Mouse (Mus musculus) kidney, adult 2 months (tissue): ENCODE data around the gene Zfr2. TPM values are rescaled to one million over a fixed set of nuclear protein-coding genes. Genes with fewer than 3 reads are reported as not detected.

ENCODE experiments used
- DNase-seq: peaks from one replicate; pipeline ENCODE4 v3.0.0; 2021
- H3K27ac ChIP-seq: fragments of 200-500 bp; 2 replicates; pipeline ENCODE4 v1.5.1; 2012; ENCODE audit warnings: low read depth, low read length, control low read depth, inconsistent platforms; ENCODE audit not compliant: insufficient read depth
- H3K27me3 ChIP-seq: fragments of 200-500 bp; replicated peaks from 2 replicates; pipeline ENCODE4 v1.6.1; 2012; ENCODE audit warnings: mild to moderate bottlenecking, moderate library complexity, low read length, inconsistent platforms; ENCODE audit not compliant: control insufficient read depth, insufficient read depth
- H3K36me3 ChIP-seq: fragments of 200-500 bp; 2 replicates; pipeline ENCODE4 v1.6.1; 2012; ENCODE audit warnings: mild to moderate bottlenecking, moderate library complexity, low read length, inconsistent platforms; ENCODE audit not compliant: control insufficient read depth, insufficient read depth
- H3K4me1 ChIP-seq: fragments of 200-500 bp; 2 replicates; pipeline ENCODE4 v1.6.1; 2011; ENCODE audit warnings: low read length; ENCODE audit not compliant: control insufficient read depth, insufficient read depth
- H3K4me3 ChIP-seq: fragments of 200-500 bp; 2 replicates; pipeline ENCODE4 v1.5.1; 2011; ENCODE audit warnings: mild to moderate bottlenecking, low read depth, low read length, control low read depth; ENCODE audit not compliant: insufficient read depth
- CTCF ChIP-seq: fragments of 200-500 bp; conservative IDR thresholded peaks from 2 replicates; pipeline ENCODE4 v1.5.1; 2011; ENCODE audit warnings: low read depth, mild to moderate bottlenecking, control low read depth, low read length, moderate library complexity, mixed read lengths; ENCODE audit not compliant: insufficient read depth, insufficient read length
- POLR2A ChIP-seq: fragments of 200-500 bp; IDR thresholded peaks from one replicate; pipeline ENCODE4 v1.6.1; 2011; ENCODE audit warnings: low read depth, low read length, control low read depth
- WGBS: fragments of 180-500 bp; shearing (Covaris S2); methylation state at CpG from one replicate; pipeline ENCODE4 v1.1.7; 2018; 5-methylcytosine and 5-hydroxymethylcytosine counted together
- polyA plus RNA-seq: library from polyadenylated mRNA; depleted of rRNA; stranded (reverse); fragments of >200 nt; gene quantifications from 2 replicates; pipeline ENCODE4 v1.2.3, GENCODE M21; 2012

The Zfr2 gene
- polyA plus RNA-seq, 1 experiment, result 4.6 TPM

DNA sequence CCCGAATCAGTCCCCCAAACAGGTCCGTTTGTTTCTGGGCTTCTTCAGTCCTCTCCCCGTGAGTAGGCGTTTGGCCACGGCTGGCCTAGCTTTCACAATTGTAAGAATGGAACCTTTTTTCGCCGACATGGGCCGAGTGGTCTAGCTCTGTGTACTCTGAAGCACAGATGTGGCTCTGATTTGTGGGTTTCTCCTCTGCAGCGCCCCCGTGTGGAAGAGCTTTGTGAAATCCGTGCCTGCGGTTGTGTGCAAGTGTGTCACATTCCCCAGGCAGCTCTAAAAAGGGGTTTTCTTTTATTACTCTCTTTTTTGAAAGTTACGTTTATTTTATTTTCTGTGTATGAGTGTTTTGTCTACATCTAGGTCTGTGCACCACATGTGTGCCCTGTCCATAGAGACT is 7.9 kb downstream of the Zfr2 start:
- Histone ChIP-seq H3K36me3 (no peaks in the 10 kb centered on the region), H3K4me1 (no peaks in the 10 kb centered on the region), H3K27ac (no peak overlapping the region), H3K4me3 (no peak overlapping the region), H3K27me3 (peaks cover 2% of the 10 kb centered on the region)
- TF ChIP-seq CTCF, result peak; percentile 66
- TF ChIP-seq POLR2A, result no peak
- 41% methylated on average over 13 of the region's 13 CpGs for whole genome bisulfite sequencing
- DNase-seq, result peak; percentile 33

DNA sequence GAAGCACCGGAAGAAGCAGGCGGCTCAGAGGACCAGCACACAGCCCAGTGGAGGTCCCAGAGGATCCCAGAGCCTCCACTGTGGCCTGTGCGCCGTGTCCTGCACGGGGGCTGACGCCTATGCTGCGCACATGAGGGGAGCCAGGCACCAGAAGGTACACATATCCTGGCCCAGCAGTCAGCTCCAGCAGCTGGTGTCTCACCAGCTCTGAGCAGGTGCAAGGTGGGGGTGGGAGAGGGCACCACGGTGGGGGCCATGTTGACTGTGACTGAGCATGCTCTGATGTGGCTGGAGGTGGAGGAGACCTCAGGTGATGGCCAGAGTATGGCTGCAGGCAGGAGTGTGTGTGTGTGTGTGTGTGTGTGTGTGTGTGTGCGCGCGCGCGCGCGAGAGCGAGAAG is 9.1 kb downstream of the Zfr2 start:
- H3K27ac ChIP-seq, result no peak overlapping the region
- WGBS, result 91% methylated on average over 16 of the region's 16 CpGs

DNA sequence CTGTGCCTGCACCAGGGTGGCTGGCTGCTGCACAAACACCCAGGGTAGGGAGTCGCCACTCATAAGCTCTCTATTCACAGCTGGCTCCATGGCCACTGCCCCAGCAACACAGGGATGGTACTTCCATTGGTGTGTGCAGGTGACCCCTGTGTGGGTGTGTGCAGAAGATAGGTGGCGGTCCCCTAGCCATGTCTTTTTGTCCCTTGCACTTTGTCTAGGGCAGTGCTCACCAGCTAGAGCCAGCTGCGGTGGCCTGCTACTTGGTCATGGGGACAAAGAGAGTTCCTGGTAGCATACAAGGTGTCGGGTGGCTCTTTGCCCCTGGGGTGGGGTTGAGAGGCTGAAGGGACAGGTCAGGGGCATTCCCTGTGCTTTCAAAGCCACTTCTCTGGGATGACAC is 11.2 kb downstream of the Zfr2 start:
- Histone ChIP-seq H3K27me3 (peaks cover 2% of the 10 kb centered on the region), H3K4me1 (no peaks in the 10 kb centered on the region), H3K4me3 (no peak overlapping the region), H3K27ac (no peak overlapping the region), H3K36me3 (no peaks in the 10 kb centered on the region)
- no peak for TF ChIP-seq POLR2A
- no peak for TF ChIP-seq CTCF
- 71% methylated on average over 4 of the region's 4 CpGs for WGBS
- DNase-seq, result no peak

More for the DNA sequence above, 9.1 kb downstream of the Zfr2 start:
- no peak for TF ChIP-seq CTCF
- TF ChIP-seq POLR2A, result no peak
- Histone ChIP-seq H3K27me3 (peaks cover 2% of the 10 kb centered on the region), H3K36me3 (no peaks in the 10 kb centered on the region), H3K4me1 (no peaks in the 10 kb centered on the region), H3K4me3 (no peak overlapping the region)
- no peak for DNase-seq

- WGBS, result 8% methylated on average over 17 of the region's 17 CpGs
- Histone ChIP-seq H3K27ac (no peak overlapping the region), H3K4me1 (no peaks in the 10 kb centered on the region), H3K27me3 (peaks cover 2% of the 10 kb centered on the region), H3K4me3 (no peak overlapping the region), H3K36me3 (no peaks in the 10 kb centered on the region)
- TF ChIP-seq CTCF (peak; percentile 87), POLR2A (no peak)
- peak; percentile 78 for DNase-seq
Observed at GRCm38 (mm10) chr10:81244595-81244994, 11.6 kb downstream of the Zfr2 start.

DNA sequence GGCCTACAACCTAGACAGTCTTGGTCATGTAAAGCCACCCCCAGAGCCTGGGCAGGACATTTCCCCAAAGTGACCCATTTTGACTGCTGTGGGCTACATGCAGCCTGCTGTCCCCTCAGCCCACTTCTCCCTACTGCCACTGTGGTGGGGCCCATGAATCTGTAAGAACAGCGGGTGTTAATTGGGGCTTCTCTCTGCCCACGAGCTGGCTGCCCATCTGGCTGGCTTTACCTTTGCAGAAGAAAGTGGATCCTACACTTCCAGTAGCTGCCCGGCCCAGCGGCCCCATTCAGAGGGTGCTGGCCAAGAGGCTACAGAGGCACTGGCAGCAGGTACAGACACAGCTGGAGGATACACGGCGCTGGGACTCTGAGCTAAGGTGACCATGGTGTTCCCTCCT is 12.2 kb downstream of the Zfr2 start:
- Histone ChIP-seq H3K27me3 (no peaks in the 10 kb centered on the region), H3K4me3 (no peak overlapping the region), H3K4me1 (no peaks in the 10 kb centered on the region), H3K36me3 (no peaks in the 10 kb centered on the region), H3K27ac (no peak overlapping the region)
- DNase-seq, result no peak
- 94% methylated on average over 6 of the region's 6 CpGs for WGBS
- TF ChIP-seq POLR2A, result no peak
- no peak for TF ChIP-seq CTCF

- WGBS, result 89% methylated on average over 2 of the region's 2 CpGs
- H3K27me3 ChIP-seq, result no peaks in the 10 kb centered on the region
- H3K27ac ChIP-seq, result no peak overlapping the region
- no peak overlapping the region for H3K4me3 ChIP-seq
- no peak for TF ChIP-seq POLR2A
- no peak for TF ChIP-seq CTCF
- no peaks in the 10 kb centered on the region for H3K4me1 ChIP-seq
- H3K36me3 ChIP-seq, result no peaks in the 10 kb centered on the region
- DNase-seq, result no peak
Observed at GRCm38 (mm10) chr10:81247804-81248203, 14.8 kb downstream of the Zfr2 start.

DNA sequence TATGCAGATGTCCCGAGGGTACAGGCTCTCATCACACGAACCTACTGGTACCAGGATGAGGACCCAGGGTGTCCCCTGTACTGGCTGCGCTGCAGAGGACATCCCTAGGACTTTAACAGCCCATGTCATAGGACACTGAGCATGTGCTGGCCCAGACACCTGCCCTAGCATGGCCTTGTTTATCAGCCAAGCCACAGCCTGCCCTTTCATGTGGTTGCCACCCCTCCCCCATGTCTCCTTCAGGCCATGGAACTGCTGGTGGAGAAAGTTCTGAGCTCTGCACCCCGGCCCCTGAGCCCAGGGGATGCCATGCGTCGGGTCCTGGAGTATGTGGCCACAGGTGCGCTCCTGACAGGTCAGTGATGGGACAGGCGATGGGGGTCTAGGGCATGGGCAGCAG is 16.5 kb downstream of the Zfr2 start:
- TF ChIP-seq POLR2A (no peak), CTCF (no peak)
- H3K4me1 ChIP-seq, result no peaks in the 10 kb centered on the region
- H3K27ac ChIP-seq, result no peak overlapping the region
- WGBS, result 86% methylated on average over 8 of the region's 8 CpGs
- no peak overlapping the region for H3K4me3 ChIP-seq
- no peaks in the 10 kb centered on the region for H3K36me3 ChIP-seq
- DNase-seq, result no peak
- no peaks in the 10 kb centered on the region for H3K27me3 ChIP-seq

- 7% methylated on average over 44 of the region's 44 CpGs for WGBS
- Histone ChIP-seq H3K36me3 (no peaks in the 10 kb centered on the region), H3K27me3 (no peaks in the 10 kb centered on the region), H3K4me1 (no peaks in the 10 kb centered on the region), H3K4me3 (no peak within 1 kb of the TSS), H3K27ac (no peak within 1 kb of the TSS)
- DNase-seq, result no peak
- no peak for TF ChIP-seq CTCF
- TF ChIP-seq POLR2A, result no peak
Observed at GRCm38 (mm10) chr10:81252424-81253419, 19.8 kb downstream of the Zfr2 start, which contains the start of gene Matk. TSS of gene Matk (plus strand) at chr10:81252935.
